Mouse (Mus musculus) mouse embryonic stem cell (cell line): Measurements from ENCODE around the gene Dynll2.

Experiments used
- in situ Hi-C, 2 experiments: fragments of 300-500 bp; cut with MboI; formaldehyde crosslinking; loops; 1 replicate in 1 of 2; 3 replicates in 1 of 2; pipeline ENCODE4 v1.14.3; 2019 to 2020; ENCODE audit warnings: low sequenced_read_pairs in 2 of 2, low pct_unique_long_range_greater_than_20kb in 1 of 2, mixed read lengths in 1 of 2; ENCODE audit not compliant: unreplicated experiment in 1 of 2

Gene Dynll2

GRCm38 (mm10) chr11:87986831-87987793 lies at the start of gene Dynll2:
Gene Dynll2 (minus strand): TSS chr11:87987533.
- in situ Hi-C loops, result no loop called here

GRCm38 (mm10) chr11:88036761-88037251 lies 49.5 kb upstream of the Dynll2 start:
- in situ Hi-C loops, result no loop called here

DNA sequence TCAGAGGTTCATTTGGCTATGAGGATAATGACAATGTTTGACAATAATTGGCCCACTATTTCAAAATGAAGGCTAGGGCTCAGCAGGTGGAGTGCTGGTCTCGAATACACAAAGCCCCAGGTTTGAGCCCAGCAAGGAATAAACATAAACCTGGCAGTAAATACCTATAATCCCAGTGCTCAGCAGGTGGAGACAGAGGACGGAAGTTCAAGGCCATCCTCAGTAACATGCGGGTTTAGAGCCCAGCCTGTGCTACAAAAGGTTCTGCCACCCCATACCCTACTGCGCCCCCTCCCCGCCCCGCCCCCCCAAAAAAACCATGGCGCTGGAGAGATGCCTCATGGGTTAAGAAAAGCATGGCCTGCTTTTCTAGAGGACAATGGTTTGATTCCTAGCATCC lies 48.6 kb upstream of the Dynll2 start:
- in situ Hi-C loops, result no loop called here

GRCm38 (mm10) chr11:88031753-88032152 lies 44.4 kb upstream of the Dynll2 start:
- in situ Hi-C loops, result no loop called here

DNA sequence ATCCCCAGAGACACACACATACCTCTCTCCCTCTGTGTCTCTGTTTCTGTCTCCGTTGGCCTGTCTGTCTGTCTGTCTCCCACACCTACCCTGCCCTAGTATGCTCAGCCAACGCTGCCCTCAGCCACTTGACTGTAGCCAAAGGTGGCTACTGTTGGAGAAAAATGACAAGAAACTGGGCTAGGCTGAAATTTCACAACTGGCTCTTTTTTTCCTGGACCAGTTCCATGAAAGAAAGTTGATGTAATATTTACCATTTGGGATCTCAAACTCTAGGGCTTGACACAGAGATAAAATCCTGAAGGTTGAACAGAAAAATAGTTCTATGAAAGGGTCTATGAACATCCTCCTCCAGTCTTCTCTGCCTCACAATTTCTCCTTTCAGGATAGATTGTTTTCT lies 43.5 kb upstream of the Dynll2 start:
- in situ Hi-C loops, result no loop called here

DNA sequence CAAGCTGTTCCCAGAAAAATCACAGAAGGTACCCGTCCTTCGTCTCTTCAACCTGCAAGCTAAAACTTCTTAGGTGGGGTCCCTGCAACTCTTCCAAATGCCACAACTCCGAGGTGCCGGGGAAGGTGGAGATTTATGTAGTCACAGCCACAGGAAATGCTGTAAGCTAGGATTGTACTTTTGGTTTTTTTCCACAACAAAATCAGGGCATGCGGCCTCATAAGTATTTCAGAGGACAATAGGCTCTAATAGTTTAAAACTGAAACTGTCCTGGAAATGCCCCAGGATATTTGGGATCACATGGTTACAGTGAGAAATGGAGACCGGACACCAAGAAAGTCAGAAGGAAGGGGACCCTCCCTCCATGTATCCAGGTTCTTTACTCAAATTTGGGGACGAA lies 42.9 kb upstream of the Dynll2 start:
- in situ Hi-C loops, result no loop called here

DNA sequence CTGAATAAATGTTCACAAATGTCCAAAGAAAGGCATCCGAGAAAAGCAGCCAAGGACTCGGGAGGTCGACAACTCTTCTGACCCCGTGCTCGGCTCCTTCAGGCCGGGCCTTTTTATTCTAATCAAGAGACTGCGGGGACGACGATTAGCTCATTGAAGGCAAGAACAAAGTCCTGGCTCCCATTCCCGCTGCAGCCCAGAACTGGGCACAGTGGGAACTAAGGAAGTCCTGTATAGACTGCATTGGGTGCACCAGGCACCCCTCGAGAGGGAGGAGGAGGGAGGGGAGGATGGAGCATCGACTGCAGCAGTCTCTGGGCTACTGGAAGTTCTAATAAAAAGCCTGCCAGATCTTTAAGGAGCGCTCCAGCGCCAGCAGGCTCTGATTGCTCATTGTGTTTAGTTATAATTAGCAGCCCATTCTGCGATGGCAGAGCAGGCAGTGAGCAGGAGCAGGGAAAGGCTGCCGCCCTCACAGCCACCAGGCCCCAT lies 40.9 kb upstream of the Dynll2 start:
- in situ Hi-C loops, result no loop called here

GRCm38 (mm10) chr11:88027391-88028035 lies 40.2 kb upstream of the Dynll2 start:
- in situ Hi-C loops, result no loop called here

DNA sequence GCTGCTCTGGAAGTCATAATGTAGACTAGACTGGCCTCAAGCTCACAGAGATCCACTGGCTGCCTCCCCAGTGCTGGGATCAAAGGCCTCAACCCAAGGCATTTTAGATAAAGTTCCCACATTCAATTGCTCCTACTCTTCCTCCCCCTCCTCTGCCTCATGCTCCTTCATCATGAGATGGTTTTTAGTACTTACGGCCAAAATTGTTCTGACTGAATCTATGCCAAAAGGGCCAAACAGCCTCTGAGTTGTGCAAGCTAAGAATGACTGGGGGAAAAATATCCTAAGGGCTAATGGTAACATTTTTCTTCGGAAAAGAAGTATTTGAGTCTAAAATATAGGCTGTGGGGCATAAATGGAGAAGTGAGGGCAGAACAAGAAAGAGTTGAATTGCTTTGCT lies 36.6 kb upstream of the Dynll2 start:
- in situ Hi-C loops, result no loop called here

DNA sequence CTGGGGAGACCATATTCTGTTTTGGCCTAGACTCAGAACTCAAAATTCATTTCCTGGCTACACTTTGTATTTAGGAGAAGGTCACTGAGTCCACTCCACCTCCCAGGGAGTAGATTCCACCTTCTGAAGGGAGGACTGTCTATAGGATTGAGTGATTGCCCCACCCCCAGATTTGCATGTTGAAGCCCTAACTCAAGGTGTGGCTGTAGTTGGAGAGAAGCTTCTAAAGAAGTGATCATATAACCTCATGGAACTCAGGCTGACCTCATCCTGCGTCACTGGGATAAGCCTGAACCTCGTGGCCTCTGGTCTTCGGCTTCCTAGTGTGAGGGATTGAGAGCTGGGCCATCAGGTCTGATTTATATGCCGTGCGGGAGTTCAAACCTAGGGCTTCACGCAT lies 28.5 kb upstream of the Dynll2 start:
- in situ Hi-C loops, result no loop called here

- in situ Hi-C loops, result no loop called here
Measured at GRCm38 (mm10) chr11:88015161-88015560, 27.8 kb upstream of the Dynll2 start.

DNA sequence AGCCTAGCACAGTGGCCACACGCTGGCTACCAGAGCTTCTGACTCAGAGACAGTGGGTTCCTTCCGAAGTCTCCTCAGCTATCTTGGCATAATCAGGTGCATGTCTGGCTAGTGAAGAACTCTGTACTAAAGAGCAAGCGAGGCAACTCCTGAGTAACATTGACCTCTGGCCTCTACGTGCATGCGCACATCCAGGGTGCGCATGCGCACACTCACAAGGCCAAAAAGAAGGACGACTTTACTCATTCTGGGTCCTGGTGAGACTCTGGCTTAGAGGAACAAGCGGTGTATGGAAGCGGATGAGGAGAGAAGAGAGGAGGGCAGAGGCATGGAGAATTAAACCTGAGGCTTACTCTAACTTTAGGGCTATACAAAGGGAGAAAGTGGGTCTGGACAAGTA lies 26.3 kb upstream of the Dynll2 start:
- in situ Hi-C loops, result no loop called here

GRCm38 (mm10) chr11:88012621-88013244 lies 25.4 kb upstream of the Dynll2 start:
- in situ Hi-C loops, result no loop called here

DNA sequence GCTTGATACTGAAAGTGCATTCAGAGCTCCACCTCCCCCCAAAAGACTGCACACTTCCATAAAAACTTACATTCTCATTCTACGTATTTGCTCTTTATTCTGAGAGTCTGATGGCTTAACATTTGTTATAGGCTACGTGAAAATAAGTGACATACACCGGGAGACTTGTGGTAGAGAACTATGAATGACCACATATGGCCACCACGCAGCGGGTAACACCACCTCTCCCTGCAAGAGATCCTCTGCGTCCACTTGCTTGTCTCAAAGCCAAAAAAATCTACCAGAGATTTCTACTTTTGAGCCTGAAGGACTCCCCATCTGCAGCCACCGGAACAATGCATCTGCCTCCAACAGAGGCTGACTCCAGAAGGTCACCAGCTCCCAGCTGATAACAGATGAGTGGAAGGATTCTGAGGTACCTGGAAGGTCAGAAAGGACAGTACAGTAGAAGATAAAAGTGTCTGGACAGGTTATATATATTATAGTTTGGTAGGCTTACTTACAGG lies 24.6 kb upstream of the Dynll2 start:
- in situ Hi-C loops, result no loop called here

DNA sequence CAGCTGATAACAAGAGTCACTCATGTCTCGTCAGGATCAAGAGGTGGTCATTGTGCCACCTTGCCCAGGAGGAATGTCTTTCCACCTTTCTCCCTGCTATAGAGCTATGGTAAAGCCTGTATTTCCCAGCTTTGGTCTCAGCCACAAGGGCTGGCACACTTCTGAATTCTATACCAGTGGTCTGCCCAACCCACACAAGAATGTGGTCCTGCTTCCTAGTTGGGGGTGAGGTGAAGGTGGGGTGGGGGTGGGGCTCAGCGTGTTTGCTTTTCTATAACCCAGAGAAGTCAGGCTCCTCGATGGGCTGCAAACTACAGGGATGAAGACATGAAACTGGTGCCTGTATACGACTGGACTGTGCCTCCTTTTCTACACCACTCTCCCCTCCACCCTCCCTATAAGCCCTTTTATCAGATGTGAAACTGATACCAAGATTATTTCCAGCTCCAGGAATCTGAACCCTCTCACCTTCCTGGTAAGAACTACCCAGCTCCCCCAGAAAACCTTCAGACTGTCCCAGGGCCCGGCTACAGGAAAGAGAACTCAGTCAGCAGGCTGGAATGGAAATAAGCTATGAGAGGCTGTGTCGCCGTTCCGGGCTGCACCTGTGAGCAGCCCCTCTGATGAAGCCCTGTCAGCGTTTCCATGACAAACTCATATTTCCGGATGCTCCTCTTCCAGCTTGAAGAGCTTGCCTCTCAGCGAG lies 24.0 kb upstream of the Dynll2 start:
- in situ Hi-C loops, result no loop called here

GRCm38 (mm10) chr11:88009542-88010190 lies 22.3 kb upstream of the Dynll2 start:
- in situ Hi-C loops, result no loop called here

GRCm38 (mm10) chr11:88008641-88009040 lies 21.3 kb upstream of the Dynll2 start:
- in situ Hi-C loops, result no loop called here

GRCm38 (mm10) chr11:88004123-88004522 lies 16.8 kb upstream of the Dynll2 start:
- in situ Hi-C loops, result no loop called here
